Mouse (Mus musculus) megakaryocyte, embryonic 14.5 days (primary cell): ENCODE measurements around the gene Ankfy1.

Experiments
- FLI1 ChIP-seq: IDR thresholded peaks from 2 replicates; pipeline ENCODE4 v1.6.1; 2012; ENCODE audit warnings: low read length, inconsistent platforms, mixed read lengths
- GATA1 ChIP-seq: IDR thresholded peaks from 3 replicates; pipeline ENCODE4 v1.6.1; 2012; ENCODE audit warnings: mixed read lengths, low read length, inconsistent platforms, borderline replicate concordance

DNA sequence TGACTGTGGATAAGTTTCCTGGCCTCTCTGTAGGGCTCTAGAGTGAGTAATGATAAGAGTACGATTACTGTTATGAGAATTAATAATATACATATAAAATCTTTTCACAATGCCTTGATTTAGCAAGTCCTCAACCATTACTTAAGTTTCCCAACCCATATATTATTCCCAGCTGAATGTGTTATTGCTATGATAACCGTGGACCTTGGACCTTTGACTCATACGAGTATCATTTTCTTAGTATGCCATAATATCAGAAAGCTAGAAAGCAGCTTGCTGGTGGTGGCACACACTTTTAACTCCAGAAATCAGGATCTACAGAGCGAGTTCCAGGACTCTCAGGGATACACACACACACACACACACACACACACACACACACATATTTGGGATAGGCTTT, 118.2 kb downstream of the Ankfy1 start:
- TF ChIP-seq GATA1 (no peak), FLI1 (no peak)
